Mouse (Mus musculus): ENCODE measurements around the gene Pstpip1. TPM values are rescaled to one million over a fixed set of nuclear protein-coding genes. Genes with fewer than 3 reads are reported as not detected.

Pstpip1 gene
- polyA plus RNA-seq, 1 experiment: 1.0 TPM

GRCm38 (mm10) chr9:56062336-56062735, 27.4 kb upstream of the Pstpip1 start:
- Histone ChIP-seq H3ac (ENCODE audit: control insufficient read depth, insufficient read length, low read depth) (no peak overlapping the region), H3K4me3 (ENCODE audit: insufficient read depth, poor library complexity, severe bottlenecking) (no peak overlapping the region), H3K36me3 (ENCODE audit: control insufficient read depth, insufficient read depth) (peaks cover 36% of the 10 kb centered on the region), H3K27me3 (ENCODE audit: control insufficient read depth, insufficient read depth, insufficient read length) (no peaks in the 10 kb centered on the region), H3K79me3 (ENCODE audit: low read depth) (no peaks in the 10 kb centered on the region), H3K79me2 (ENCODE audit: control insufficient read depth, insufficient read depth) (no peaks in the 10 kb centered on the region)
- TF ChIP-seq MAX (IDR thresholded peaks at IDR 0.05) (no peak), MYOD1 (IDR thresholded peaks at IDR 0.05; ENCODE audit: control insufficient read depth, insufficient read length, low read depth) (no peak), MYOG (IDR thresholded peaks at IDR 0.05; ENCODE audit: control insufficient read depth, extremely low read depth, insufficient read length) (no peak), FOSL1 (IDR thresholded peaks at IDR 0.05; ENCODE audit: insufficient read depth, low read length, poor library complexity, severe bottlenecking) (no peak), USF1 (IDR thresholded peaks at IDR 0.05; ENCODE audit: low read depth) (no peak), CTCF (IDR thresholded peaks at IDR 0.05; ENCODE audit: control insufficient read depth, insufficient read depth, insufficient read length) (no peak)

- no peaks in the 10 kb centered on the region for H3K79me2 ChIP-seq (ENCODE audit: control insufficient read depth, insufficient read depth)
- no peaks in the 10 kb centered on the region for H3K79me3 ChIP-seq (ENCODE audit: low read depth)
- no peak for TF ChIP-seq MYOD1 (IDR thresholded peaks at IDR 0.05; ENCODE audit: control insufficient read depth, insufficient read length, low read depth)
- no peak for TF ChIP-seq FOSL1 (IDR thresholded peaks at IDR 0.05; ENCODE audit: insufficient read depth, low read length, poor library complexity, severe bottlenecking)
- TF ChIP-seq CTCF (IDR thresholded peaks at IDR 0.05; ENCODE audit: control insufficient read depth, insufficient read depth, insufficient read length): no peak
- no peak for TF ChIP-seq CEBPB (IDR thresholded peaks at IDR 0.05; ENCODE audit: low read depth)
- TF ChIP-seq MYOG (IDR thresholded peaks at IDR 0.05; ENCODE audit: control insufficient read depth, extremely low read depth, insufficient read length): no peak
- no peak for TF ChIP-seq MAX (IDR thresholded peaks at IDR 0.05)
- TF ChIP-seq USF1 (IDR thresholded peaks at IDR 0.05; ENCODE audit: low read depth): no peak
- H3ac ChIP-seq (ENCODE audit: control insufficient read depth, insufficient read length, low read depth): no peak overlapping the region
- H3K27me3 ChIP-seq (ENCODE audit: control insufficient read depth, insufficient read depth, insufficient read length): no peaks in the 10 kb centered on the region
- no peak overlapping the region for H3K4me3 ChIP-seq (ENCODE audit: insufficient read depth, poor library complexity, severe bottlenecking)
- peaks cover 13% of the 10 kb centered on the region for H3K36me3 ChIP-seq (ENCODE audit: control insufficient read depth, insufficient read depth)
Observed at GRCm38 (mm10) chr9:56065011-56065410, 24.8 kb upstream of the Pstpip1 start.

DNA sequence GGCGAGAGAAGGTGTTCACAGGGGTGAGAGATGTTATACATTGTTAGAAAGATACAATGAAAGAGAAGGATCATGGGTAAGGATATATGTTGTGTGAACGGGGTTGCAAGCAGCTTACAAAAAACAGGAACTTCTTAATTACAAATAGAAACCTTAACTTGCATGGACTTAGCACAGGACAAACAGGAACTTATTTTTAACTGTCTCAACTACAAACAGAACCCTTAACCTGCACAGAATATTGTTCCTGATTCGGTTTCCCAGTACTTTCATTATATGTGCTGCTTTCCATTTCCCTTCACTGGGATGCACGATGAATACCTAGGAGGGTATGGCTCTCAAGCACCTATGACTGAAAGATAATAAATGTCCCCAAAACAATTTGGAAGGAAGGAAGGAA, 21.8 kb upstream of the Pstpip1 start:
- H3K79me2 ChIP-seq (ENCODE audit: control insufficient read depth, insufficient read depth): no peaks in the 10 kb centered on the region
- no peak overlapping the region for H3ac ChIP-seq (ENCODE audit: control insufficient read depth, insufficient read length, low read depth)
- TF ChIP-seq CEBPB (IDR thresholded peaks at IDR 0.05; ENCODE audit: low read depth) (no peak), USF1 (IDR thresholded peaks at IDR 0.05; ENCODE audit: low read depth) (no peak), FOSL1 (IDR thresholded peaks at IDR 0.05; ENCODE audit: insufficient read depth, low read length, poor library complexity, severe bottlenecking) (no peak), MYOD1 (IDR thresholded peaks at IDR 0.05; ENCODE audit: control insufficient read depth, insufficient read length, low read depth) (no peak), MAX (IDR thresholded peaks at IDR 0.05) (no peak), MYOG (IDR thresholded peaks at IDR 0.05; ENCODE audit: control insufficient read depth, extremely low read depth, insufficient read length) (no peak), CTCF (IDR thresholded peaks at IDR 0.05; ENCODE audit: control insufficient read depth, insufficient read depth, insufficient read length) (no peak)
- no peak overlapping the region for H3K4me3 ChIP-seq (ENCODE audit: insufficient read depth, poor library complexity, severe bottlenecking)
- H3K79me3 ChIP-seq (ENCODE audit: low read depth): no peaks in the 10 kb centered on the region
- no peaks in the 10 kb centered on the region for H3K36me3 ChIP-seq (ENCODE audit: control insufficient read depth, insufficient read depth)
- no peaks in the 10 kb centered on the region for H3K27me3 ChIP-seq (ENCODE audit: control insufficient read depth, insufficient read depth, insufficient read length)

DNA sequence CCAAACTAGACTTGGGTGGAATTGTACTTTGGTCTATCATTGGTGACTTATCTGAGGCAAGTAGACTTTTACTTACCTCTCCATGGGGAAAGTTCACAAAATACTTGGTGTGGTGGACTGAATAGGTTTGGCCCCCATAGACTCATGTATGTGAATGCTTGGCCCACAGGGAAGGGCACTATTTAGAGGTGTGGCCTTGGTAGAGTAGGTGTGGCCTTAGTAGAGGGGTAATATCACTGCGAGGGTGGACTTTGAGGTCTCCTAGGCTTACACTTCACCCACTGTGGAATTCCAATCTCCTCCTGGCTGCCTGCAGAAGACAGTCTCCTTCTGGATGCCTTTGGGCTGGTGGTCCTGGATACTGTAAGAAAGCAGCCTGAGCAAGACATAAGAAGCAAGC, 21.1 kb upstream of the Pstpip1 start:
- no peaks in the 10 kb centered on the region for H3K36me3 ChIP-seq (ENCODE audit: control insufficient read depth, insufficient read depth)
- no peaks in the 10 kb centered on the region for H3K79me3 ChIP-seq (ENCODE audit: low read depth)
- no peak overlapping the region for H3K4me3 ChIP-seq (ENCODE audit: insufficient read depth, poor library complexity, severe bottlenecking)
- no peak for TF ChIP-seq FOSL1 (IDR thresholded peaks at IDR 0.05; ENCODE audit: insufficient read depth, low read length, poor library complexity, severe bottlenecking)
- no peak for TF ChIP-seq MYOG (IDR thresholded peaks at IDR 0.05; ENCODE audit: control insufficient read depth, extremely low read depth, insufficient read length)
- no peak for TF ChIP-seq USF1 (IDR thresholded peaks at IDR 0.05; ENCODE audit: low read depth)
- no peak for TF ChIP-seq CEBPB (IDR thresholded peaks at IDR 0.05; ENCODE audit: low read depth)
- TF ChIP-seq CTCF (IDR thresholded peaks at IDR 0.05; ENCODE audit: control insufficient read depth, insufficient read depth, insufficient read length): no peak
- TF ChIP-seq MYOD1 (IDR thresholded peaks at IDR 0.05; ENCODE audit: control insufficient read depth, insufficient read length, low read depth): no peak
- TF ChIP-seq MAX (IDR thresholded peaks at IDR 0.05): no peak
- no peaks in the 10 kb centered on the region for H3K79me2 ChIP-seq (ENCODE audit: control insufficient read depth, insufficient read depth)
- no peaks in the 10 kb centered on the region for H3K27me3 ChIP-seq (ENCODE audit: control insufficient read depth, insufficient read depth, insufficient read length)
- H3ac ChIP-seq (ENCODE audit: control insufficient read depth, insufficient read length, low read depth): no peak overlapping the region

DNA sequence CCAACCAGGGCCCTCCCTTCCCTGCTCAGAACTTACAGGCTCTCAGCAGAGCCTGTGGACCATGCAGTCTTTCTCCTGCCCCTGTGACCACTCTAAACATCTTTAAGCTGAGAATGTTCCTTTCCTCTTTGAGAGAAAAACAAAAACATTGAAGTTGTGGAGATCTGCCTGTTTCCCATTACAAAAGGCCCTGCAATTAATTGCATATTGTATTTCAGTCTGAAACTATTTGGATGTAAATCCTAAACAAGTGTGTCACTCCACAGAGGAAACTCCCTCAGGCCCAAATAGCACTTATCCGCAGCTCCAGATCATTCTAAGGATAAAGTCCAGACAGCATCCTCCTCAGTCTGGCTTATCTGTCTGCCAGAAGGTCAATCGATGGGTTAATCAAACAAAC, 16.9 kb upstream of the Pstpip1 start:
- TF ChIP-seq MYOG (IDR thresholded peaks at IDR 0.05; ENCODE audit: control insufficient read depth, extremely low read depth, insufficient read length) (no peak), USF1 (IDR thresholded peaks at IDR 0.05; ENCODE audit: low read depth) (no peak), FOSL1 (IDR thresholded peaks at IDR 0.05; ENCODE audit: insufficient read depth, low read length, poor library complexity, severe bottlenecking) (no peak), CEBPB (IDR thresholded peaks at IDR 0.05; ENCODE audit: low read depth) (no peak), MYOD1 (IDR thresholded peaks at IDR 0.05; ENCODE audit: control insufficient read depth, insufficient read length, low read depth) (no peak), CTCF (IDR thresholded peaks at IDR 0.05; ENCODE audit: control insufficient read depth, insufficient read depth, insufficient read length) (no peak), MAX (IDR thresholded peaks at IDR 0.05) (no peak)
- H3K36me3 ChIP-seq (ENCODE audit: control insufficient read depth, insufficient read depth): no peaks in the 10 kb centered on the region
- H3K27me3 ChIP-seq (ENCODE audit: control insufficient read depth, insufficient read depth, insufficient read length): no peaks in the 10 kb centered on the region
- no peak overlapping the region for H3ac ChIP-seq (ENCODE audit: control insufficient read depth, insufficient read length, low read depth)
- no peaks in the 10 kb centered on the region for H3K79me3 ChIP-seq (ENCODE audit: low read depth)
- no peak overlapping the region for H3K4me3 ChIP-seq (ENCODE audit: insufficient read depth, poor library complexity, severe bottlenecking)
- H3K79me2 ChIP-seq (ENCODE audit: control insufficient read depth, insufficient read depth): no peaks in the 10 kb centered on the region

- no peaks in the 10 kb centered on the region for H3K36me3 ChIP-seq (ENCODE audit: control insufficient read depth, insufficient read depth)
- H3ac ChIP-seq (ENCODE audit: control insufficient read depth, insufficient read length, low read depth): no peak overlapping the region
- H3K4me3 ChIP-seq (ENCODE audit: insufficient read depth, poor library complexity, severe bottlenecking): no peak overlapping the region
- no peaks in the 10 kb centered on the region for H3K79me2 ChIP-seq (ENCODE audit: control insufficient read depth, insufficient read depth)
- H3K79me3 ChIP-seq (ENCODE audit: low read depth): no peaks in the 10 kb centered on the region
- TF ChIP-seq MAX (IDR thresholded peaks at IDR 0.05): no peak
- no peak for TF ChIP-seq CEBPB (IDR thresholded peaks at IDR 0.05; ENCODE audit: low read depth)
- TF ChIP-seq MYOD1 (IDR thresholded peaks at IDR 0.05; ENCODE audit: control insufficient read depth, insufficient read length, low read depth): no peak
- no peak for TF ChIP-seq MYOG (IDR thresholded peaks at IDR 0.05; ENCODE audit: control insufficient read depth, extremely low read depth, insufficient read length)
- no peak for TF ChIP-seq USF1 (IDR thresholded peaks at IDR 0.05; ENCODE audit: low read depth)
- TF ChIP-seq FOSL1 (IDR thresholded peaks at IDR 0.05; ENCODE audit: insufficient read depth, low read length, poor library complexity, severe bottlenecking): no peak
- TF ChIP-seq CTCF (IDR thresholded peaks at IDR 0.05; ENCODE audit: control insufficient read depth, insufficient read depth, insufficient read length): no peak
- H3K27me3 ChIP-seq (ENCODE audit: control insufficient read depth, insufficient read depth, insufficient read length): no peaks in the 10 kb centered on the region
Observed at GRCm38 (mm10) chr9:56074863-56075262, 14.9 kb upstream of the Pstpip1 start.

Data from C2C12 (cell line).